Mouse (Mus musculus) large intestine, adult 2 months (tissue): ENCODE results near the gene Gjd3. TPM values are rescaled to one million over a fixed set of nuclear protein-coding genes. Genes with fewer than 3 reads are reported as not detected.

Experiments
- DNase-seq: peaks from one replicate; pipeline ENCODE4 v3.0.0-alpha.2; 2012; ENCODE audit warnings: low read depth, low spot score
- WGBS: fragments of 180-500 bp; shearing (Covaris S2); methylation state at CpG from one replicate; pipeline ENCODE4 v1.1.7; 2018; 5-methylcytosine and 5-hydroxymethylcytosine counted together
- polyA plus RNA-seq: library from polyadenylated mRNA; depleted of rRNA; stranded (reverse); fragments of >200 nt; gene quantifications from 2 replicates; pipeline ENCODE4 v1.2.3, GENCODE M21; 2012

Gene Gjd3
- polyA plus RNA-seq, 1 experiment: 1.1 TPM

DNA sequence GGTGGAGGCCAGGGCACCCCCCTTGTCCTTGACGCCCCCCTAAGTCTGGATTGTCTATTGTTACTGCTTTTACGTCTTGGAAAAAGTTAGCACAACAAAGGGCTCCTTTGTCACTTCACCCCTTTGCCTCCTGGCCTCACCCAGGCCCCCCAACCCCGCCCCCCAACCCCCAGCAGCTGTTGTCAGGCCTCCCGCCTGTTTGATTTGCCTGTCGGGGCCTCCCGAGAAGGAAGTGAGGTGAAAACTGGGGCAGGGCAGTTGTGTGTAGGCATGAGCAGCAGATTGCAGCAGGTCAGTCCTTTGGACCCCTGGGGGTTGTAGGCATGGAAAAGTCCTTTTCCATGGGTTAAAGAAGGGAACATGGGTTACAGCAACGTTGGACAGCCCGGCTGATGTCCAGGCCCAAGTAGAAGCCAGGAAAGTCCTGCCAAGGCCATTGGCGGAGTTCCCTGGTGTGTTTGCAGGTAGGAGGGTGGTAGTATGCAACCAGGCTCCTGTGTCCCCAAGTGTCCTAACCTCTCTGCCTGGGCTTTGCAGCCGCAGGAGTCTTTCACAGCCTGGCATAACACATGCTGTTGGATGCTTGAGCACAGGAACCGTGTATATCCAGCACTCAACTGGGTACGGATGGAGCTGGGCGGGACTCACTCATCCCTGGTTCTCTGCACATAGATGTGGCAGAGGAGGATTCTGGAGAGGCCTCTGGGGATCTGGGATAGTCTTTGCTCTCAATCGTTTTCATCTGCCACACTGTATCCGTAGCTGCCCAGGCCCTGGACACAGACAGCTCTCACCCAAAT is 18.0 kb downstream of the Gjd3 start:
- 19% methylated on average over 15 of the region's 15 CpGs for WGBS
- no peak for DNase-seq

GRCm38 (mm10) chr11:98964201-98964615 is 18.6 kb downstream of the Gjd3 start:
- DNase-seq: no peak

DNA sequence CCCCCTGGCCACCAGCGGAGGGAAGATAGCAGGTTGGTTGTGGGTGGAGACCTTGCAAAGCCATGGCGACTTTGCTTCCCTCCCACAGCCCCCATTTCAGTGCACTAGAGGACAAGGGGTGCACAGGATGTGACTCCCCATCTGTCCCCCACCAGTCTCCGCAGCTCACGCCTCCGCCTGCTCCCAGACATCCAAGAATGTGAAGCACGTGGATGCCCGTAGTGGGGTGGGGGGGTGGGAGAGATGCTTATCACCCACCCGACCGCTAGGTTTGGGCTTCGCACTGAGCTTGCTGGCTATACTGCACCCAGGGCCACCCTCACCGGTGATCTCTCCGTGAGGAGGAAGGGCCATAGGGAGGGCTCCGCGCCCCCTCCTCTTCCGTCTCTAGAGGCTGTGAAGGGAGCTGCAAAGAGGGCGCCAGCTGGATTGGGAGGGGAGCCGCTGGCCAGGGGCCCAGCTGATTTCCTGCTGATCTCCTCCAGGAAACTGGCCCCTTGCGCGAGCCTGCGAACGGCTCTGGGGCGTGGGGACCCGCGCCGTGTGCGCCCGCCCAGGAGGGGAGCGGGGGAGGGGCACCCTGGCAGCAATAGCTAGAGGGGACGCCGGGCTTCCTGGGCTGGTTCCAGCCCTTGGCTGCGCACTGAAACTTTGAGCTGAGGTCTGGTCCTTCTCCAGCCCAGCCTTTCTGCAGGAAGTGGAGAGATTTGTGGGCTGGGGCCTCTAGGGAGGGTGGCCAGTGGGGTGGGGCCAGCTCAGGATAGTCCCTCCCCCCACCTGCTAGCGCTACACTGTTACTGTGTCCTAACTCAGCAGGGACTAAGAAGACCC is 19.4 kb downstream of the Gjd3 start:
- no peak for DNase-seq

More at GRCm38 (mm10) chr11:98964201-98964615, 18.6 kb downstream of the Gjd3 start:
- WGBS: 6% methylated on average over 6 of the region's 6 CpGs

DNA sequence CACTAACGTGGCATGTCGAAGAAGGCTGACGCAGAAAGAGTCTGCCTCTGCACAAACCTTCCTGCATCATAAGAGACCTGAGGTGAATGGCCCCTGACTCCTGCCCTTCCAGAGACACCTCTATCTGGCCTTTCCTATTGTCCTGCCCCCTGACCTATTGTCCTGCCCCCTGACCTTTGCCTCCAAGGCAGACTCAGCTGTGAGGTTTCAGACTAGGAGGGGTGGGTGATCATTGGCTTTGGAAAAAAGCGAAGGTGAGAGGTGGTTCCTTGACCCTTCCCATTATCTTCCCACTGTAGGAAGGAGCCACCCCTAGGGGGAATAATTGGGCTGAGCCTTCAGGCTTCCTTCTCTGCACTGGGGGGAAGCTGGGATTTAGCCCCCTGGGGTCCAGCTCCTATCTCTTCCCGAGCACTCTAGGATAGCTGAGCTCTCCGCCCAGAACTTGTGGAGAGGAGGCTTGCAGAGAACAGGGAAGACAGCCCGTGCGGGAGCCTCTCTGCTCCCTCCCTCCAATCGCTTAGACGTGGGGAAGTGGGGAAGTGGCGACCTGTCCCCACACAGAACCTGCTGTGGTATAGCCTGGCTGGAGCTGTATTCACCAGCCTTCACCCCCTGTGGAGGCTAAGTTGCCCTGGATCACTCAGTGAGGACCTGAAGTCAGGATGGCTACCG is 20.3 kb downstream of the Gjd3 start:
- WGBS: 16% methylated on average over 12 of the region's 12 CpGs
- DNase-seq: no peak

More for the DNA sequence above, 19.4 kb downstream of the Gjd3 start:
- WGBS: 1% methylated on average over 32 of the region's 32 CpGs

DNA sequence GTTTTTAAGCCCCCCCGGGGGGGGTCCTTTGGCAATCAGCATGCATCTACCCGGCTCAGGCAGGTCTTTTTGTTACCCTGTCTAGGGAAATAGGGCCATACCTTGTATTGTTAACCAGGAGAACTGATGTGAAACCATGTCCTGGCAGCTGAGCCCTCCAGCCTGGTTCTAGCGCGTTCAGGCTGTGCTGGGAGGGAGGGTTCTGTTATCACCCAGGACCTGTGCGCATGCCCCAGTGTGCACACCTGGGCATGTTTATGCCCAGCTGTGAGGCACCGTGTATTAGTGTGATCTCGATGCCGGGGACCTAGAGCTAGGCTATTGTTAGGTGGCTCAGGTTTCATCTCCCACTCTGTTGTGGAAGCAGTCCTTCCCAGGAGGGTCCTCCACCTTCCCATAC is 21.1 kb downstream of the Gjd3 start:
- WGBS: 9% methylated on average over 8 of the region's 8 CpGs
- DNase-seq: no peak

DNA sequence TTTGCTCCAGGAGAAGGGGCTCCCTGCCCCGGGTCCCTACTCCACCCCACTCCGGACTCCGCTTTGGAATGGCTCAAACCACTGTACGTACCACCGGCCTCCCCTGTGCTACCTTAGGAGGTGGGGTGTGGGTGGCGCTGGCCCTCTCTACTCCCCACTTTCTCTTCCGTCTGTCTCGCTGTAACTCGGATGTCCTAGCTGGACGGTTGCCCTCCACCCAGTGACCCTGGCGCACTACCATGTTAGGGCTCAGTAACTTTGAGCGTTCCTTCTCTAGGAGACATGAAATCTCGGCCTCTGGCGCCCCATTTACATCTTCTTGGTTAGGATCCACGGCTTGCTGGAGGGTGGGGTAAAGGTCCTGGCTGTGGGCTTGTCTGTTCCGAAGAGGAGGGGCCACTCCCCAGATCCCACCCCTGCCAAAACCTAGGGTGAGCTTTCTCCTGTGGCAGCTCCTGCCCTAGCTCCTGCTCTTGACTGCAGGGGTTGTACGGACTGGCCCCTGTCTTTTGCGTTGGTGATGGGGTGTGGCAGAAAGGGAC is 21.7 kb downstream of the Gjd3 start:
- WGBS: 2% methylated on average over 18 of the region's 18 CpGs

DNA sequence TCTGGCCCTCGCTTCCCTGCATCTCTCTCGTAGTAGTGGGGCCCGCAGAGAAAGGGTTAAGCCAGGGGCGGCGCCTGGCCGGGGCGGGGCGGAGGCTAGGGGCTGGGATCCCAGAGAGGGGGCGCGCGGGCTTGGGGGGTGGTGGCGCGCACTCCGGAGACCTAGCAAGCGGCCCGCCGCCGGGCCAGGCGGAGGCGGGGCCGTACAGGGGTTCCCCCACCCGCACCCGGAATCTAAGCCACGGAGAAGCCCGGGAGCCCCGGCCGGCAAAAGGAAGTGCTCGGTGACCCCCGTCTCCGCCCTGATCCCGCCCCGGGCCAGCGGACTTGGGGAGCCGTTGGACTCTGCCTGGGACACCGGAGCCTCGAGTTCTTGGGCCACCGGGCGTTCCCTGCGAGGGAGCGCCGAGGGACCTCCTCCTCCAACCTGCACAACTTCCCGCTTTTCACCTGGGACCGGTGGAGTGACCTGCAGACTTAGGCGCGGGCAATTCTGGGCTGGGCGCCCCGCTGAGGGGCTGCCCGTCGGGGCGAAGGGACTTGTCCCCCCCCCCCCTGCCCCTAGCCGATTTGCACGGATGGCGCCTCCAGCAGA is 22.4 kb downstream of the Gjd3 start:
- 2% methylated on average over 53 of the region's 53 CpGs for WGBS
- DNase-seq: no peak

More for the DNA sequence above, 21.7 kb downstream of the Gjd3 start:
- DNase-seq: no peak

GRCm38 (mm10) chr11:98959437-98960312 is 23.1 kb downstream of the Gjd3 start:
- WGBS: 1% methylated on average over 42 of the region's 43 CpGs
- DNase-seq: no peak

- 76% methylated on average over 10 of the region's 10 CpGs for WGBS
- no peak for DNase-seq
These were observed 26.5 kb downstream of the Gjd3 start for GRCm38 (mm10) chr11:98956340-98956739.

GRCm38 (mm10) chr11:98955707-98956235 is 27.0 kb downstream of the Gjd3 start:
- WGBS: 38% methylated on average over 7 of the region's 7 CpGs
- no peak for DNase-seq

- WGBS: 42% methylated on average over 17 of the region's 17 CpGs
- no peak for DNase-seq
These were observed 27.8 kb downstream of the Gjd3 start for GRCm38 (mm10) chr11:98954801-98955706.

GRCm38 (mm10) chr11:98954373-98954772 is 28.4 kb downstream of the Gjd3 start:
- 24% methylated on average over 10 of the region's 10 CpGs for WGBS
- DNase-seq: no peak

DNA sequence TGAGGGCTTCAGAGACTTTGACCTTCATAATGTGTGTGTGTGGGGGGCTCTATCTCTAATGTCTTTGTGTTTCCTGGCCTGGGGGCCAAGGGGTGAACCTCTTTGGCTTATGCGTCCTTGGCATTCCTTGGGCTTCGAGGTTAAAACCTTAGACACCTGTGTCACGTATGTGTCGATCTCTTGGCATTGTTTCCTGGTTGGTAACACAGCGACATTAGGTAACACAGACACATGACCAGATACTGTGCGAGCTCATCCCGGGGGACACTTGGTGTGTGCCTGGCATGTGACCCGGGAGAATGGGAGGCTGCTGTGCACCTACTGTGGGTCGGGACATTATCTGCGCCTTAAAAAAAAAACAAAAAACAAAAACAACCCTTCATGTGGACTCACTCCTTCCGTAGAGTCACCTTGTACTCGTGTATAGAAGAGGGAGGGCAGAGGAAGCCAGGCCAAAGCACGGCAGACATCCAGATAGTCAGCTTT is 28.9 kb downstream of the Gjd3 start:
- 37% methylated on average over 13 of the region's 13 CpGs for WGBS
- DNase-seq: no peak

DNA sequence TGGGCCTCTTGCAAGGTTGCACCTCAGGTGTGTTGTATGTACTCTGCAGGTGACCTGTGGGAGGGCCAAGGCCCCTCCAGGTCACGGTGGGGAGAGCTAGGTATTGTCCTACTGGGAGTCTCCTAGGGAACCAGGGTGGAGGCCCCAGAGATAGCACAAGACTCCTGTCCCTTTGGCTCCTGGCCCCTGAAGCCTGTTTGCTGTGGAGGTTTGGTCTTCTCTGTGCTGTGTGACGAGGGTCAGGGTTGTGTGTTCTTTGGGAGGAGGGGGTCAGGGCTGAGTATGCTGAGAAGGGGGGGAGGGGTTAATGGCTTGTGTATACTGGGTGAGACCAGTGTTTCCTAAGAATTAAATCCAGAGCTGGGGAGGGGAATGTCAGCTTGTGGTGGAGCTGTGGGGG is 29.5 kb downstream of the Gjd3 start:
- DNase-seq: no peak
- 51% methylated on average over 2 of the region's 2 CpGs for WGBS

DNA sequence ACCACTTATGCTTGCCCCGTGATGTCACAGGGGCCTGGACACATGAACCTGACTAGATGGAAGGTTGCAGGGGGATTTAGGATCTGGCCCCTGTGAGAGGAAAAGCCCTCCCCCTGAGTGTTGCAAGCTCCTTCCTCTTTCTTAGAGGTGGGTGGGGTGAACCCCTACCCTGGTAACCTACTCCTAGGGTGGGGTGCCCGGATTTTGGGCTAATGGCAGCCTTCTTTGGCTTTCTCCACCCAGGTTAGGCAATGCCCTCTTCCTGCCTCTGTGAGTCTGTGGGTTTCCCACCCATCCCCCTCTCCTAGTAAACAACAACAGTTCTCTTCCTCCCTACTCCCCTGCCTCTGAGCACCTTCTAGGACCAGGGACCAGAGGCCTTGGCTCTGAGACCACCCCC is 30.1 kb downstream of the Gjd3 start:
- 68% methylated on average over 2 of the region's 2 CpGs for WGBS
- DNase-seq: no peak

DNA sequence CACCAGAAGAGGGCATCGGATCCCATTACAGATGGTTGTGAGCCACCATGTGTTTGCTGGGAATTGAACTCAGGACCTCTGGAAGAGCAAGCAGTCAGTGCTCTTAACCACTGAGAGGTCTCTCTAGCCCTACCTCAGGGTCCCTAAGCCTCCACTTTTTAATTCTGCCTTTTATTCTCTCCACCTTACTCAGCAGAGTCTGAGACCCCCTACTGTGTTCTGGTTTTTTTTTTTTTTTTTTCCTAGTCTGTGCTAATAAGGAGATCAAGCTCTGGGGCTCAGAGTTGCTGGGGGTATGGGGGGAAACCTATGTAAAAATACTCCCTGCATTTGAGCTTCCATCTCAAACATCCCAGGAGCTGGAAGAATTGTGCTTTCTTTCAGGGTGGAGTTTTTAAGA is 30.7 kb downstream of the Gjd3 start:
- DNase-seq: no peak
- 68% methylated on average over 1 of the region's 1 CpGs for WGBS
